Mouse (Mus musculus): ENCODE results near the gene Adck2.

DNA sequence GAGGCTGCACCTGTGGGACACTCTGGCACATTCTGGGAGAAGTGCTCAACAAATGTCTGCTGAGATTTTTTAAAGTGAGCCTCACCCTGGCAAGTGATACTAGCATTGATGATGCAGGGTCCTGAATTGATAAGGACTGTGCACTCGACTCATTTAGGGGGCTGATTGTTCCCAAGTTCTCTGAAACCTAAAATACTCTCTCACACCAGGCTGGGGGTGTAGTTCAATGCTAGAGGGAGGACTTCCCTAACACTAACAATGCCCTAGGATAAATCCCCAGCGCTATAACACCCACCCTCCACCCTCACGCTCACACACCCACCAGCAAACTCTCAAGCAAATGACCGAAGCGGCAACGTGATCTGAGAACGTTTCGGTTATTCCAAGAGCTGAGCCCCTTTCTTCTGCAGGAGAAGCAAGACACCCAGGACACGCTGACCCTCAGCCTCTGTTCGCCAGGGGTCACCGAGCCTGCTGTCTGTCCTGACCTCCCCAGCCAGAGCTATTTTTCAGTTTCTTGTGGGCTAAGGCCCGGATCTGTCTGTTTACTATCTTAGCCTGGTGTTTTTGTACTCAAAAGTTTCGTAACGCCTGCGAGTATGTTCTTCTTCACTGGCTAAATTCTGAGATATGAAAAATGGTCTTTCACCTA lies 29.8 kb upstream of the Adck2 start:
- TF ChIP-seq MAFK (IDR thresholded peaks at IDR 0.05; ENCODE audit: insufficient read depth, low read depth, low read length) (no peak), HCFC1 (IDR thresholded peaks at IDR 0.05; ENCODE audit: borderline replicate concordance, insufficient read depth, low read length) (no peak), CHD2 (IDR thresholded peaks at IDR 0.05; ENCODE audit: low read depth, low read length) (no peak), ZC3H11A (IDR thresholded peaks at IDR 0.05; ENCODE audit: borderline replicate concordance, low read depth, low read length) (no peak)

Data from ES-E14 (cell line).